Mouse (Mus musculus): ENCODE measurements around the gene Edc3. TPM values are rescaled to one million over a fixed set of nuclear protein-coding genes. Genes with fewer than 3 reads are reported as not detected.

The Edc3 gene
- polyA plus RNA-seq, 1 experiment: 13.6 TPM

DNA sequence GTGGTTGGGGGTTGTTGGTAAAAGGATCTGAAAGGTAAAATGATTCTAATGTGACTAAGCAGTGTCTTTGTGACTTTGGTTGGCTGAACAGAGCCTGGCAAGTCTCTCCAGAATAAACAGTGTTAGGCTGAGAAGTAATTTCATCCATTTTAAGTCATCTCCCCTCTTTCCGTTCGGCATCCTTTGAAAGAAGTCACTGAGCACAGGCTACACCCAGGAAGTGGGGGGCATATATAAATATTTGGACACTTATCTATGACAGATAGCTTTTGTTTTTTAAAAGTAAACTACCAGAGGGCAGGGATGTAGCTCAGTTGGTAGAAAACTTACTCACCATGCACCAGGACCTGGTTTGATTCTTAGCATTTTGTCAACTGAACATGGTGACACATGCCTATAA is 19.7 kb upstream of the Edc3 start:
- no peak for TF ChIP-seq GATA1 (IDR thresholded peaks at IDR 0.05; ENCODE audit: low read length)

DNA sequence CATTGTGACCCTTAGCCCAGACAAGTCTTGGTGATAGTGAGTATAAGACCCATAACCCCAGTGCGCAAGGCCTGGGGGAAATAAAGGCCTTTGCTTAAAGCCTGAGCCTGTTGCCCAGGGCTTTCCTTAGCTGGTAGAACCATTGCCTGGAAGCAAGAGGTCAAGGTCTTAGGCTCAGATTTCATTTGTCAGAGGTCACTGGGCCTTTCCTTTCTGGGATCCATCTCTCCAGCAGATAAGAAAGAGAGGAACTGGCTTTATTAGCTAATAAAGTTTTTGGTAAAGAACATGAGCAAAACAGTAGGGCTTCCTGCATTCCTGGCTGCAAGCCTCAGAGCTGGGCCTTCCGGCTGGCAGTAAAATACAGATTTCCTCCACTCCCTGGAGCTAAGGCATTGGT is 14.2 kb upstream of the Edc3 start:
- no peak for TF ChIP-seq GATA1 (IDR thresholded peaks at IDR 0.05; ENCODE audit: low read length)

DNA sequence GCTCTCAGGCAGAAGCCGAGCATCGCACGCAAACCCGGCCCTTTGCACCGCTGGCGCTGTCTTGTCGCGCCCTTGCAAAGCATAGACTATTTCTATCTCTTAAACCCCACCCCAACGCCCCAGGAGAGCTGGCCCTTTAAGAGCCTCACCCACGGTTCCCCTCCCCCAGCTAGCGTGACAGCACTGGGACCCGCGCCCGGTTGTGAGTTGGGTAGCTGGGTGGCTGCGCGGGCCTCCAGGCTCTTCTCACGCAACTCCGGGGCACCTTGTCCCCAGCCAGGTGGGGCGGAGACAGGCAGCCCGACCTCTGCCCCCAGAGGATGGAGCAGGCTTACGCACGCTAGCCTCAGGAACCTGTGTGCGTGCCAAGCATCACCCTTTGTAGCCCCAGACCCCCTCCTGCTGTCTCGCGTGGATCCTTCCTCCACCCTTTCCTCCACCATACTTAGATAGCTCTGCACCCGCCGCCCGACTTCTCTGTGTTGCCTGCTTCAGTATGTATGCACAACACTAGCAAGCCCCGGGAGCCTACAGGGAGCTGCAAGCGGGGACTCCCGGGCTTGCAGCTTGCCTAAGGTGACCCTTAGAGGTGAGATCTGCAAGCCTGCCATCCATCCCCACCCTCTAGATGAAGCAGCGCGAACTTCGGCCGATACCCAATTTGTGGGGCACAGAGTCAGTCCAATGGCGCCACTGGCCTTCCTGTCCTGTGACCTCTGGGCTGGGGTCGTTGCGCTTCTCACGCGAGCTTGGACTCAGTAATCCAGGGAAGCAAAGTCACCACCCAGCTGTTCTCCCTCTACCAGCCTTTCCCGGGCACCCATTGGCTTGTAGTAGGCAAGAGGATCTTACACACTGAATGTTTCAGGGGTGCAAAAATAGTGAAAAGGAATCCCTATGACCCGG is 11.7 kb upstream of the Edc3 start:
- no peak for TF ChIP-seq GATA1 (IDR thresholded peaks at IDR 0.05; ENCODE audit: low read length)

DNA sequence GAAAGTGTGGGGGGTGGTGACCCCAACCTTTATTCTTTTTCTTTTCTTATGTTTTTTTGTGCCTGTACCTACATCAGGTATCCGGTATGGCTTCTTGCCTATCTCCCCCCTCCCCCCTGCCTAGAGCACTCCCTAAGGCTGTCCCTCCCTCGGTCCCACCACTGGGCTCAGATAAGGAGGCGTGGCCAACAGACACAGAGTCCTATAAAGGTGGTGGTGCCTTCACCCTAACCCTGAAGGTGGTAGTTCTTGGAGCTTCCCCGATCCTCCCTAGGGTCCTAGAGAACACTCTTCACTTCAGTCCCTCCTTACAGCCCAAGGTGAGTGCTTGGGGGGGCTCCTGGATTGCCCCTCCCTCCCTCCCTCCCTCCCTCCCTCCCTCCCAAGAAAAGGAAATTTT is 11.0 kb upstream of the Edc3 start:
- no peak for TF ChIP-seq GATA1 (IDR thresholded peaks at IDR 0.05; ENCODE audit: low read length)

DNA sequence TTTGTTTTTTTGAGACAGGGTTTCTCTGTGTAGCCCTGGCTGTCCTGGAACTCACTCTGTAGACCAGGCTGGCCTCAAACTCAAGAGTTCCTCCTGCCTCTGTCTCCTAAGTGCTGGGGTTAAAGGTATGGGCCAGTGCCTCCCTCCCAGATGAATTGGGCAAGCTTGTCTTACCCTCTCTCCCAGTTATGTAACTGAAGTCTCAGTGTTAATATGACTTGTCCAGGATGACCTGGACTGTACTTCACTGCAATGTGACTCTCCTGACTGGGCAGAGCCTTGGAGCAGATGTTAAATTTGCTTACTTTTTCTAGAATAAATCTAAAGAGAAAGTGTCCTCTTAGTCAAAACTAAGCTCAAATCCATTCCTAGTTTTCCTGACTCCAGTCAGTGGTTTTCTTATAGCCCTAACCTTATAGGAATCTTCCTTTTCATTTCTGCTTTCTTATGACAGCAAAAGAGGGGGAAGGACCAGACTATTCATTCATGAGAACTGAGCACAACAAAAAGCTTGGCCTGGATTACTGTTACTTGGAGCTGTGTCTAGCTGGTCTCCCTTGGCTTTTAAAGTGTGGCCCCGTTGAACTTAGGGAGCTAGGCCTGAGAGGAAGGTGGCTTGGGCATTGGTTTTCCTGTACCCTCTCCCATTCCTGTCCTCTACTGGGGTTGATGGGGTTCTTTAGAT is 9.7 kb upstream of the Edc3 start:
- TF ChIP-seq GATA1 (IDR thresholded peaks at IDR 0.05; ENCODE audit: low read length): no peak

DNA sequence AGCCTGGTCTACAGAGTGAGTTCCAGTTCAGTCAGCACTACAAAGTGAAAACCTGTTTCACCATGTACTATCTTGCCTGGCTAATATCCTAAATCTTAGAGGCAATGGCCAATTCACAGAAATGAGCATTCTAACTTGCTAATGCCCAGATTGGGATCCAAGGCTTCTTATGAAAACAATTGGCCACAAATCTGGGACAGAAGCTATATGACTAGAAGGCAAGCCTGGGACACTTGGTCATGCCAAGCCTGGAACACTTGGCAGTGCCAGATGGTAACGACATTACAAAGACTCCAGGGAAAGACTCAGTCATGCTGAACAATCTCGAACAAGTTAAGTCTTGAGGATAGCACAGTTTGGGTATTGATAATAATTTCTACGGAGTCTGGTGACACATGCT is 1.8 kb upstream of the Edc3 start:
- no peak for TF ChIP-seq GATA1 (IDR thresholded peaks at IDR 0.05; ENCODE audit: low read length)

DNA sequence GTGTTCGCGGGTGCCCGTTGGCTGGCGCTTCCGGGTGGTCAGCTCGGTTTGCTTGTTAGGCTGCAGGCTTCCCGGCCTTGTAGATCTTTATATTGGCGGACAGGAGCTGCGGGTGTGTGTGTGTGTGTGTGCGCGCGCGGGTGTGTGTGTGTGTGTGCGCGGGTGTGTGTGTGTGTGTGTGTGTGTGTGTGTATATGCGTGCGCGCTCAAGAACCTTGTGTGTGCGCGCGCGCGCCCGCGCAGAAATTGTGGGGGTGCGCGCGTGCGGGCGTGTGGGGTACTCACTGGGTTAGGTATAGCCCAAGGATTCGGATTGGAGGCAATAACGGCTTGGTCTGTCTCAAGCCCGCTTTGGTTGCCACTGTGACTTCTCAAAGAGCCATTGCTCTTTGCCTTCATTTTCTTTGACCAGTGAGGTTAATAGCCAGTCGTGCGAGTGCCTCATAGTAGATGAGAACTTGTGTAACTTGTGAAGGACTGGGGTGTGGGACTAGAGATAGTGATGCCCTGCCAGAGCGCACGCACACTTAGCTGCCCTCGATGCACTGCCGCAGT is 457 bp downstream of the Edc3 start:
- no peak for TF ChIP-seq GATA1 (IDR thresholded peaks at IDR 0.05; ENCODE audit: low read length)

DNA sequence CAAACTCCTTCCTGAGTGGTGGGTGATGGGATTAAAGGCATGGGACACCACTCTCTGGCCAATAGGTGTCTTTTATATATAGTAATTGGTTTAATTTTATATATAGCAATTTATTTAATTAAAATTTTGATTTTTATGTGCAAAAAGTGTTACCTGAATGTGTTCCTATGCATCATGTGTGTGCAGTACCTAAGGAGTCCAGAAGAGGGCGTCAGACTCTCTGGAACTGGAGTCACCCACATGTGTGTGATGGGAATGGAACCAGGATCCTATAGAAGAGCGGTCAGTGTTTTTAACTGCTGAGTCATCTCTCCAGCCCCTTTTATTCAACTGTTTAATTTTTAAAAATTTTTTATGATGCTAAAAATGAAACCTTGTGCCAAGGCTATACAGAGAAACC is 3.9 kb downstream of the Edc3 start:
- TF ChIP-seq GATA1 (IDR thresholded peaks at IDR 0.05; ENCODE audit: low read length): no peak

DNA sequence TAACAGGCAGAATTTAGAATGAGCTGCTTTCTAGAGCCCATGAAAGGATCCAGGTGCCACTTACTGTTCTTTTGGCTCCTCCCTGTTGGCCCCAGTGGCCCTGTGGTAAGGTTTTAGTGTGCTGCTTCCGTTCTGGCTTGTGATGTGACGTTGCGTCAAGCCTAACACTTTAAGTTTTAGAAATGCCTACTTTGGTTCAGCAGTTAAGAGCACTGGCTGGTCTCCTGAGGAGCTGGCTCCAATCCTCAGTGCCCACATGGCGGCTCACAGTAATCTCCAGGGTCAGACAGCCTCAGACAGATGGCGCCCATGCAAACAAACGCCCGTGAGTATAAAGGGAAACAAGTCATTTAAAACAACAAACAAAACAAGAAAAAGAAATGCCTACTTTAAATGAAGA is 10.1 kb downstream of the Edc3 start:
- TF ChIP-seq GATA1 (IDR thresholded peaks at IDR 0.05; ENCODE audit: low read length): no peak

DNA sequence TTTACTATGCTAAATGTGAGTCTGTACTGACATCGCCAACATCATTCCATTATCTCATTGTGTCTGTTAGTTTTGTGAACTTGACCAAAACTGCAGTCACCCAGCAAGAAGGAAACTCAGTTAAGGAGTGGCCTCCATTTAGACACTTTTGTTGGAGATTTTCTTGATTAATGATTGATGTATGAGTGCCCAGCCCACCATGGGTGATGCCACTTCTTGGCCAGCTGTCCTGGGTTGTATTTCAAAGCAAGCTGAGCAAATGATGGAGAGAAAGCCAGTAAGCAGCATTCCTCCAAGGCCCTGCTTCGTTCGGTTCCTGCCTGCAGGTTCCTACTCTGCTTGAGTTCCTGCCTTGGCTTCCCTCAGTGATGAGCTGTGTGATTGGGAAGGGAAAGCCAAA is 12.4 kb downstream of the Edc3 start:
- TF ChIP-seq GATA1 (IDR thresholded peaks at IDR 0.05; ENCODE audit: low read length): no peak

DNA sequence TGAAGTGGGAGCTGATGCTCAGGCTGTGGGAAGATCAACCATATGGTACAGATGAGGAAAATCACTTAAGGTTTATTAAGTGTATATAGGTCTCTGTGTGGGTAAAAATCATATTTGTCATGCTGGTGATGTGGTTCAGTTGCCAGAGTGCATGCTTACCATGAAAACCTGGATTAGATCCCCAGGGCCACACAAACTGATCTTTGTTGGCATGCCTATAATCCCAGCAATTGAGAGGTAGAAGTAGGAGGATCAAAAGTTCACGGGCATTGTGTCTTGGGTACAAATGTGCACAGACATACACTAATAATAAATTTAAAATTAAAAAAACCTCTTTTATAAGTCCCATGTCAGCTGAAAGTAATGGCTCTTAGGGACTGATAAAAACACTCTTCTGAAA is 14.0 kb downstream of the Edc3 start:
- no peak for TF ChIP-seq GATA1 (IDR thresholded peaks at IDR 0.05; ENCODE audit: low read length)

DNA sequence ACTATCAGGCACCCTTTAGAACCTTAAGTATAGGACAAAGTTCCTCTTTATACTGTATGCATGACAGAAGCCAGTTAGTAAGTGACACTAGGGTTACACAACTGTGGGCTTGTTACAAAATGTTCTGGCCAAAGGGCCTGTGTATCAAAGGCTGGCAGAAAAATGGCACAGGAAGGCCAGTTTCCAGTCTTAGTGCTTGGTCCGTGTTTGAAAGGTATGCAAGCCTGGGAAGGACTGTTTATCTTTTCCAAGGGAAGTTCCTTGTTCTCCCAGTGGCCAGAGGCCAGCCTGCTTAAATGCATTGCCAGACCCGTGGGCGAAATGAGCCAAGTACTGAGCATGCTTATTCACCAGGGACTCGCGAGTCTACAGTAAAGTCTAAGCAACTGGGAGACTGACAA is 15.0 kb downstream of the Edc3 start:
- TF ChIP-seq GATA1 (IDR thresholded peaks at IDR 0.05; ENCODE audit: low read length): no peak

DNA sequence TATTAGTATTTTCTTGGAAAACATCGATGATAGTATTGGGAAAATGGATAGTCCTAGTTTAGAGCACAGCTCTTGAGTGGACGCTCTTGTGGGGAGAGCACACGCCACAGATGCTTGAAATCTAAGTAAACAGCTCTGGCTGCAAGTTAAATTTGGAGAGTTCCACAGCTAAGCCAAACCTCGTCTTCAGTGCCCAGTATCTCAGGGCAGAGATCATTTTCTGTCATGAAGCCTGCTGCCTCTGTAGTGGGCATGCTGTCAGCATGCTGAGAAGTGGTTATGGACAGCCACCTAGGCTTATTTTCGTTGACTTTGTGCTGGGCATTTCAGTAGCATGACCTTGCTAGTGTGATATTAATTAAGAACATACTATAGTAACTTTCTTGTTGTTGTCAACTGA is 15.5 kb downstream of the Edc3 start:
- TF ChIP-seq GATA1 (IDR thresholded peaks at IDR 0.05; ENCODE audit: low read length): no peak

DNA sequence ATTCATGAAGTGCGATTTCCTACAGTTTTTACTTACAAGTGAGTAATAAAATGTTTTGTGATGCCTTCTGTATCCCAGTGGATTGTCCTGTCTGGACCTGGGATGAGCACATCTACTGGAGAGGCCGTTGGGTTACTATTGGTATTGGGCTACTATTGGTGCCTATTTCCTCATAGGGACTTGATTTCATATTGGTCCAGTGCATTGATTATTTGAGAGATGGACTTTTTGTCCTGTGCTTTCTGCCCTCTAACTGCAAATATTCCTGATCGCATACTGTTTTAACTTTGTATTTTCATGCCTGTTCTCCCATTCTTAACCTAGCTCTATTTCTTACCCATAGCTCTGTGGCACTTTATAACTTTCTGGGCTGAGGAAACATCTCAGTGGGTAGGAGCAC is 16.4 kb downstream of the Edc3 start:
- TF ChIP-seq GATA1 (IDR thresholded peaks at IDR 0.05; ENCODE audit: low read length): no peak

DNA sequence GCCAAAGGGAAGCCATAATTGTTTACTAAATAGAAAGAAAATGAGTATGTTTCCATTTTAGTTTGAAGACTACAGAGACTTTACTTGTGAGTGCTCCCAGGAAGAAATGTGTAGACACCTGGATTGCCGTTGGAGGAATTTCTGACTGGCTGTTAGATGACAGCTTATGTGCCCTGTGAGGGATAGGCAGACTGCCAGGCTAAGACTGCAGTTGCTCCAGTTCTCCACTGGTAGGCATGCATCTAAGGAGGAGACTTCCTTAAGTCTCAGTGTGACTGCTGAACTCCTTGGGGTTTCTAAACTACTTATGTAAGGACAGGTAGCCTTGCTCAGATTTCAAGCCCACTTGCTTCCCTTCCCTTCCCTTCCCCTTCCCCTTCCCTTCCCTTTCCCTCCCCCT is 20.0 kb downstream of the Edc3 start:
- no peak for TF ChIP-seq GATA1 (IDR thresholded peaks at IDR 0.05; ENCODE audit: low read length)

DNA sequence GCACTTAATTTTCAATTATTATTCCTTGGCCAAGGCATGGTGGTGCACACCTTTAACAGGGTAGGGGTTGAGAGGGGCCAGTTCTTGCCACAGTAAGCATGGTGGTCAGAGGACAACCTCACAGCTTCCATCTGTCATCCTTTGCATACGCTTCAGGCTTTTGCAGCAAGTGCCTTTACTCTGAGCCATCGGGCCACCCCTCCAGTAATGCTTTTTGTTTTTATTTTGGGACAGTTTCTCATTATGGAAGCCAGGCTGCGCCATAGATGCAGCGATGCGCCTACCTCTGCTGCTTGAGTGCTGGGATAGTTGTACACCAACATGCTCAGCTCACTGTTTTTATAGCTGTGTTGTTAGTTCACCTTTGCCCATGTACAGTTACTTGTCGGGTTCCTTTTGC is 25.3 kb downstream of the Edc3 start:
- TF ChIP-seq GATA1 (IDR thresholded peaks at IDR 0.05; ENCODE audit: low read length): no peak

DNA sequence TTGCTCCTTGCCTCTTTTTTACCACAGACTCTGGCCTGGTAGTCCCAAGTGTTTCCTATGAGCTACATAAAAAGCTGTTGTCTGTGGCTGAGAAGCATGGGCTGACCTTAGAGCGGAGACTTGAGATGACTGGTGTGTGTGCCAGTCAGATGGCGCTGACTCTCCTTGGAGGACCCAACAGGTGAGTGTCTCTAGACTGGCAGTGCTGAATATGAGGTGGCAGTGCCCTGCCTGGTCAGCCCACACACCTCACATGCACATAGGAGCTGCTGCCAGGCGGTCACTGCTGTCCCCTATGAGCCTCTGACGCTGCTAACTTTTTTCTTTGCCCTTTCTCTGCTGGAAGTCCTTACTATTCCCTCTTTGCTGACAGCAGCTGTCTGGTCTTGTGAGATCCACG is 31.5 kb downstream of the Edc3 start:
- TF ChIP-seq GATA1 (IDR thresholded peaks at IDR 0.05; ENCODE audit: low read length): no peak
